Mouse (Mus musculus): ENCODE measurements around the gene Dcun1d1.

GRCm38 (mm10) chr3:35932735-35933404 is 4.4 kb downstream of the Dcun1d1 start:
- TF ChIP-seq CTCF (IDR thresholded peaks at IDR 0.05; ENCODE audit: low read depth, low read length), result no peak
- no peak for TF ChIP-seq POLR2AphosphoS5 (IDR thresholded peaks at IDR 0.05; ENCODE audit: insufficient replicate concordance, low read depth, low read length)

All from G1E (cell line).